Mouse (Mus musculus): Measurements from ENCODE around the gene Hoxb6.

GRCm38 (mm10) chr11:96333241-96334001, 41.1 kb downstream of the Hoxb6 start:
- TF ChIP-seq MAFK (IDR thresholded peaks at IDR 0.05; ENCODE audit: insufficient read depth, low read depth, low read length): no peak
- TF ChIP-seq ZNF384 (IDR thresholded peaks at IDR 0.05; ENCODE audit: low read depth, low read length): no peak
- no peak for TF ChIP-seq ZC3H11A (IDR thresholded peaks at IDR 0.05; ENCODE audit: borderline replicate concordance, low read depth, low read length)
